Mouse (Mus musculus) CH12.LX (cell line): Measurements from ENCODE around the gene Camkmt. TPM values are rescaled to one million over a fixed set of nuclear protein-coding genes. Genes with fewer than 3 reads are reported as not detected.

ENCODE experiments used
- DNase-seq: peaks from one replicate; pipeline ENCODE4 v3.0.0-alpha.2; 2013; ENCODE audit errors: extremely low read depth
- H3K27ac ChIP-seq: 2 replicates; pipeline ENCODE4 v1.5.1; 2012; ENCODE audit warnings: low read depth, mild to moderate bottlenecking, control low read depth, moderate library complexity; ENCODE audit not compliant: insufficient read depth
- H3K27me3 ChIP-seq: replicated peaks from 2 replicates; pipeline ENCODE3; 2012; ENCODE audit warnings: inconsistent platforms
- H3K36me3 ChIP-seq, 2 experiments: replicated peaks in 1 of 2; 2 replicates each; pipeline versions ENCODE3 to v1.6.1; 2012; ENCODE audit warnings: inconsistent platforms in 1 of 2, low read length in 1 of 2, mild to moderate bottlenecking in 1 of 2, mixed read lengths in 1 of 2, moderate library complexity in 1 of 2; ENCODE audit not compliant: control insufficient read depth in 1 of 2, insufficient read depth in 1 of 2
- H3K4me1 ChIP-seq, 2 experiments: 2 replicates each; pipeline ENCODE4 v1.6.1; 2012; ENCODE audit warnings: inconsistent platforms in 1 of 2, moderate library complexity in 1 of 2; ENCODE audit not compliant: insufficient read depth in 2 of 2, control insufficient read depth in 1 of 2
- H3K4me2 ChIP-seq: 2 replicates; pipeline ENCODE4 v1.6.1; 2012; ENCODE audit warnings: low read depth, mild to moderate bottlenecking, control low read depth; ENCODE audit not compliant: poor library complexity, insufficient read depth, severe bottlenecking
- H3K4me3 ChIP-seq, 3 experiments: fragments of 150-350 bp in 1 of 3; sonication (generic) in 1 of 3; replicated peaks in 1 of 3; 2 replicates each; pipeline versions ENCODE3 to v1.5.1; 2011 to 2012; ENCODE audit warnings: low read depth in 2 of 3, low read length in 2 of 3, mild to moderate bottlenecking in 2 of 3, moderate library complexity in 2 of 3, control low read depth in 1 of 3, improper control_type of control experiment in 1 of 3, inconsistent platforms in 1 of 3, mixed read lengths in 1 of 3; ENCODE audit not compliant: poor library complexity in 1 of 3
- H3K79me2 ChIP-seq: replicated peaks from 2 replicates; pipeline ENCODE4 v1.6.1; 2012; ENCODE audit warnings: mild to moderate bottlenecking, moderate library complexity; ENCODE audit not compliant: control insufficient read depth, poor library complexity, insufficient read depth, severe bottlenecking; ENCODE audit errors: extremely low read depth
- H3K9ac ChIP-seq: 2 replicates; pipeline ENCODE4 v1.6.1; 2012; ENCODE audit warnings: low read depth, mild to moderate bottlenecking, control low read depth, moderate library complexity; ENCODE audit not compliant: insufficient read depth
- H3K9me3 ChIP-seq: replicated peaks from 2 replicates; pipeline ENCODE3; 2012; ENCODE audit warnings: low read length, inconsistent platforms, mixed read lengths
- BHLHE40 ChIP-seq: IDR thresholded peaks from 2 replicates; pipeline ENCODE4 v1.6.1; 2011; ENCODE audit warnings: mild to moderate bottlenecking, low read depth, low read length, improper control_type of control experiment
- CHD1 ChIP-seq: IDR thresholded peaks from 2 replicates; pipeline ENCODE4 v1.6.1; 2012; ENCODE audit warnings: low read depth, low read length, improper control_type of control experiment, inconsistent platforms
- CTCF ChIP-seq, 2 experiments: IDR thresholded peaks in 1 of 2; conservative IDR thresholded peaks in 1 of 2; 2 replicates each; pipeline ENCODE4 v1.5.1; 2011 to 2012; ENCODE audit warnings: low read depth in 2 of 2, low read length in 2 of 2, improper control_type of control experiment in 1 of 2, inconsistent platforms in 1 of 2, mild to moderate bottlenecking in 1 of 2, moderate library complexity in 1 of 2
- E2F4 ChIP-seq: IDR thresholded peaks from 2 replicates; pipeline ENCODE4 v1.6.1; 2011; ENCODE audit warnings: low read depth, low read length, improper control_type of control experiment; ENCODE audit not compliant: insufficient replicate concordance
- ETS1 ChIP-seq: conservative IDR thresholded peaks from 2 replicates; pipeline ENCODE4 v1.6.1; 2012; ENCODE audit warnings: low read depth, mild to moderate bottlenecking, inconsistent platforms, low read length, improper control_type of control experiment, moderate library complexity
- GABPA ChIP-seq: IDR thresholded peaks from 2 replicates; pipeline ENCODE4 v1.6.1; 2012; ENCODE audit warnings: low read depth, low read length, improper control_type of control experiment, inconsistent platforms; ENCODE audit not compliant: insufficient replicate concordance
- HCFC1 ChIP-seq: IDR thresholded peaks from 2 replicates; pipeline ENCODE4 v1.6.1; 2012; ENCODE audit warnings: low read depth, mild to moderate bottlenecking, inconsistent platforms, low read length, improper control_type of control experiment
- JUN ChIP-seq: IDR thresholded peaks from 2 replicates; pipeline ENCODE4 v1.6.1; 2011; ENCODE audit warnings: low read depth, mild to moderate bottlenecking, low read length, improper control_type of control experiment, moderate library complexity; ENCODE audit not compliant: insufficient read depth
- KAT2A ChIP-seq: IDR thresholded peaks from 2 replicates; pipeline ENCODE4 v1.6.1; 2012; ENCODE audit warnings: low read length, improper control_type of control experiment, inconsistent platforms; ENCODE audit not compliant: insufficient replicate concordance
- MAZ ChIP-seq: IDR thresholded peaks from 2 replicates; pipeline ENCODE4 v1.6.1; 2012; ENCODE audit warnings: low read depth, mild to moderate bottlenecking, inconsistent platforms, low read length, improper control_type of control experiment, moderate library complexity
- MEF2A ChIP-seq: IDR thresholded peaks from 2 replicates; pipeline ENCODE4 v1.6.1; 2014; ENCODE audit warnings: low read depth, mild to moderate bottlenecking, inconsistent platforms, low read length, improper control_type of control experiment, borderline replicate concordance
- MXI1 ChIP-seq: IDR thresholded peaks from 2 replicates; pipeline ENCODE4 v1.6.1; 2011; ENCODE audit warnings: mild to moderate bottlenecking, low read depth, low read length, improper control_type of control experiment
- MYC ChIP-seq: IDR thresholded peaks from 2 replicates; pipeline ENCODE4 v1.6.1; 2011; ENCODE audit warnings: low read depth, mild to moderate bottlenecking, improper control_type of control experiment, low read length
- PAX5 ChIP-seq: IDR thresholded peaks from 2 replicates; pipeline ENCODE4 v1.6.1; 2012; ENCODE audit warnings: low read length, inconsistent platforms, mixed read lengths
- POLR2A ChIP-seq: IDR thresholded peaks from 2 replicates; pipeline ENCODE4 v1.6.1; 2011; ENCODE audit warnings: low read depth, mild to moderate bottlenecking, improper control_type of control experiment, low read length
- RAD21 ChIP-seq: IDR thresholded peaks from 2 replicates; pipeline ENCODE4 v1.6.1; 2011; ENCODE audit warnings: low read depth, mild to moderate bottlenecking, low read length, improper control_type of control experiment, moderate library complexity
- SMC3 ChIP-seq: IDR thresholded peaks from 2 replicates; pipeline ENCODE4 v1.6.1; 2011; ENCODE audit warnings: low read depth, low read length, improper control_type of control experiment
- TBP ChIP-seq: conservative IDR thresholded peaks from 2 replicates; pipeline ENCODE4 v1.6.1; 2011; ENCODE audit warnings: low read depth, low read length, improper control_type of control experiment
- TCF12 ChIP-seq: IDR thresholded peaks from 2 replicates; pipeline ENCODE4 v1.6.1; 2014; ENCODE audit warnings: low read depth, mild to moderate bottlenecking, inconsistent platforms, low read length, improper control_type of control experiment
- USF1 ChIP-seq: IDR thresholded peaks from 2 replicates; pipeline ENCODE4 v1.6.1; 2014; ENCODE audit warnings: low read depth, mild to moderate bottlenecking, inconsistent platforms, low read length, improper control_type of control experiment
- ZC3H11A ChIP-seq: IDR thresholded peaks from 2 replicates; pipeline ENCODE4 v1.6.1; 2012; ENCODE audit warnings: low read depth, mild to moderate bottlenecking, inconsistent platforms, low read length, improper control_type of control experiment
- dilution Hi-C: fragments of 300-500 bp; cut with MboI; formaldehyde crosslinking; loops from 2 replicates; pipeline ENCODE4 v1.14.3; 2020; ENCODE audit warnings: low sequenced_read_pairs; ENCODE audit not compliant: extremely low pct_unique_long_range_greater_than_20kb, extremely low pct_ligation_motif_present
- in situ Hi-C: fragments of 300-500 bp; cut with MboI; formaldehyde crosslinking; loops from 3 replicates; pipeline ENCODE4 v1.14.3; 2019; ENCODE audit warnings: low sequenced_read_pairs, low pct_ligation_motif_present, low pct_unique_long_range_greater_than_20kb, mixed read lengths
- polyA plus RNA-seq: library from polyadenylated mRNA; unstranded; fragments of >175 nt; gene quantifications from 2 replicates; pipeline ENCODE4 v1.2.1, GENCODE M21; 2012; ENCODE audit warnings: low read depth; ENCODE audit not compliant: insufficient read length
- total RNA-seq, 2 experiments: library from RNA; depleted of rRNA; stranded (reverse); fragments of 300-350 nt in 1 of 2; fragments of >200 nt in 1 of 2; gene quantifications; 2 replicates each; pipeline ENCODE4 v1.2.3; 2012 to 2014

Camkmt gene
- total and polyA plus RNA-seq, 3 experiments = 1.5 to 4.4 (median 1.8) TPM

DNA sequence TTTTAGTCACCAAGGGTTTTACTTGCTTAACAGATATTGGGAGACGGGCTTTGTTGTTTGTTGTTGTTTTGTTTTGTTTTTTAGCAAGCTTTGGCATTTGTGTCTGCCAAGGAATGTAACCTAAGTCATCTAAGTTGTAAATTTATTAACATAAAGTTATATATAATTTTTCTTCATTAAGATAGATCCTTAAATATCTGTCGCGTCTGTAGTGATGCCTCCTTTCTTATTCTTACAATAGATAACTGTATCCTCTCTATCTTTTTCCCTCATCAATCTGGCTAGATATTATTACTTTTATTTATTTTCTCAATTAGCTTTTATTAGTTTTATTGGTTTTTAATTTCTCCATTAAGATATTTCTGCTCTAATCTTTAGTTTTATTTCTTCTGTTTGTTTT is 213.3 kb downstream of the Camkmt start:
- no peaks in the 10 kb centered on the region for H3K36me3 ChIP-seq
- in situ Hi-C loops = no loop called here
- no peaks in the 10 kb centered on the region for H3K27me3 ChIP-seq
- no peaks in the 10 kb centered on the region for H3K4me1 ChIP-seq
- dilution Hi-C loops = no loop called here
- no peak overlapping the region for H3K27ac ChIP-seq
- DNase-seq = no peak
- H3K9me3 ChIP-seq = no peaks in the 10 kb centered on the region
- TF ChIP-seq JUN (no peak), CTCF (conservative IDR thresholded peaks at IDR 0.05 in 1 of 2, IDR thresholded peaks at IDR 0.05 in 1 of 2; ENCODE audit: low read depth in 2 of 2, low read length in 2 of 2) (no peak), TCF12 (no peak), CHD1 (no peak), MYC (no peak), RAD21 (no peak), PAX5 (no peak), E2F4 (no peak), POLR2A (no peak), ETS1 (no peak)
- no peak overlapping the region for H3K4me2 ChIP-seq
- no peaks in the 10 kb centered on the region for H3K79me2 ChIP-seq
- no peak overlapping the region for H3K9ac ChIP-seq
- H3K4me3 ChIP-seq = no peak overlapping the region

DNA sequence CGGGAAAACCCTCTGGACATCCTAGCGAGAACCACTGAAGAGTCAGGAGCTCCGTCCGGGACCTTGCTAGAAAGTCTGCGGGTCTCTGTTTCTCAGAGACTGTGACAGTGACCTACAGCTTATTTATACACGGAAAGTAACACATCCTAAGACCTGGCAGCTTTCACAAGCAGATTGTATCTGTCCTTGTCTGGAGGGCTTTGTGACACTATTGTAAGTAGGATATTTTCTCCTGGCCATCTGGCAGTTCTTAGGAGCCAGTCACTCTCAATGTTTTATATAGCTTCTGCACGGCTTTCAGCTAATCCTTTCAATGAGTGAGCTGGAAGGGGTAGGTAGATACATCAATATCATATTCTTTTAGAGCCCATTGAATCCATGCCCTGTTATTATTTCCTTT is 218.2 kb downstream of the Camkmt start:
- DNase-seq = no peak
- no peak overlapping the region for H3K4me3 ChIP-seq
- no peaks in the 10 kb centered on the region for H3K9me3 ChIP-seq
- H3K27ac ChIP-seq = no peak overlapping the region
- H3K4me1 ChIP-seq = no peaks in the 10 kb centered on the region
- dilution Hi-C loops = no loop called here
- TF ChIP-seq POLR2A (no peak), E2F4 (no peak), SMC3 (no peak), MEF2A (no peak), BHLHE40 (no peak), MXI1 (no peak), HCFC1 (no peak), GABPA (no peak), KAT2A (no peak), ZC3H11A (no peak), USF1 (no peak), TBP (no peak), MAZ (no peak)
- in situ Hi-C loops = no loop called here
- no peaks in the 10 kb centered on the region for H3K27me3 ChIP-seq
- no peak overlapping the region for H3K4me2 ChIP-seq
- no peaks in the 10 kb centered on the region for H3K36me3 ChIP-seq
- no peaks in the 10 kb centered on the region for H3K79me2 ChIP-seq
- H3K9ac ChIP-seq = no peak overlapping the region
